25 mouse cellular contexts compared by ENCODE assay signal in genomic region chr12:99385073-99385472, GRCm38 (mm10).
A peak's percentile ranks its signal among the peaks of the same experiment; 100 is the strongest.
DNase-seq lines count a peak whose midpoint lies in the region; ATAC-seq and TF ChIP-seq lines count a peak whose summit lies in the region.
"Had no signal": no experiment of that assay in that cellular context is flagged by ENCODE, and none has a peak within 500 bp of the region (broad histone marks: within the 10 kb centered on the region; RNA-seq: fewer than 3 reads in every experiment).

No protein-coding gene starts in this region.

- TF ChIP-seq CTCF in heart, postnatal 0 days (IDR thresholded peaks at IDR 0.05; ENCODE audit: low read depth) = no peak
- TF ChIP-seq CTCF in embryonic fibroblast, embryonic 13.5 days (IDR thresholded peaks at IDR 0.05; ENCODE audit: borderline replicate concordance, insufficient read depth, low read length) = no peak

- peaks cover 18% of the 10 kb centered on the region for H3K4me1 ChIP-seq in heart, postnatal 0 days (ENCODE audit: control insufficient read depth, insufficient read depth)
- H3K4me1 ChIP-seq in embryonic fibroblast, embryonic 13.5 days (ENCODE audit: control insufficient read depth, insufficient read depth, low read length) = peaks cover 2% of the 10 kb centered on the region; the same call in 1 of the 2 replicates

- no peak for DNase-seq in heart, postnatal 0 days (ENCODE audit: low spot score)
- DNase-seq in heart, adult 18-20 months = no peak
- DNase-seq in 3T3-L1 (ENCODE audit: low read depth, low spot score) (peak; percentile 29), NIH3T3 (ENCODE audit: low read depth) (peak; percentile 58)
- DNase-seq: adrenal gland, adult 2 months; adrenal gland, postnatal 14 days; cerebellum, adult 11-12 months; cerebellum, adult 8-10 months; cerebellum, postnatal 10 days; cerebellum, postnatal 36 days; forebrain, postnatal 0 days; gastrocnemius, postnatal 36 days; heart, adult 11 months; heart, postnatal 36 days; kidney, adult 18-20 months had no signal

- H3K9ac ChIP-seq in heart, postnatal 0 days (replicated peaks; ENCODE audit: low read depth, low read length) = no peak overlapping the region
- H3K9ac ChIP-seq: forebrain, postnatal 0 days; hindbrain, embryonic 14.5 days had no signal

- no peak overlapping the region for H3K4me2 ChIP-seq in heart, postnatal 0 days (ENCODE audit: low read depth, low read length)
- H3K4me2 ChIP-seq: hindbrain, embryonic 14.5 days had no signal

- TF ChIP-seq POLR2A in embryonic fibroblast, embryonic 13.5 days (IDR thresholded peaks at IDR 0.05; ENCODE audit: low read depth, low read length) = no peak

- 87% methylated on average over 4 of the region's 4 CpGs for WGBS in heart, postnatal 0 days

- H3K9me3 ChIP-seq in heart, postnatal 0 days (replicated peaks; ENCODE audit: control insufficient read depth, low read length) = no peaks in the 10 kb centered on the region
- H3K9me3 ChIP-seq: heart, embryonic 12.5 days; hindbrain, embryonic 10.5 days had no signal

- H3K36me3 ChIP-seq in heart, postnatal 0 days (replicated peaks; ENCODE audit: control insufficient read depth, insufficient read depth, low read length) = peaks cover 18% of the 10 kb centered on the region

- ATAC-seq in heart, postnatal 0 days (ENCODE audit: insufficient read depth, low read depth) = no peak
- ATAC-seq in granulocyte monocyte progenitor cell, adult 5-6 weeks (replicated peaks; ENCODE audit: poor library complexity, severe bottlenecking) = no peak
- ATAC-seq: forebrain, embryonic 14.5 days; forebrain, postnatal 0 days; hindbrain, postnatal 0 days; inflammation-experienced regulatory T-cells, adult 6 months; intestine, embryonic 16.5 days; Patski had no signal

- no peak for TF ChIP-seq EP300 in heart, postnatal 0 days (IDR thresholded peaks at IDR 0.05; ENCODE audit: low read depth)

- no peak overlapping the region for H3K4me3 ChIP-seq in heart, postnatal 0 days (ENCODE audit: low read depth, low read length)
- no peak overlapping the region for H3K4me3 ChIP-seq in embryonic fibroblast, embryonic 13.5 days (ENCODE audit: insufficient read depth, low read length)
- H3K4me3 ChIP-seq: heart, embryonic 12.5 days; hindbrain, embryonic 10.5 days had no signal

- no peaks in the 10 kb centered on the region for H3K27me3 ChIP-seq in heart, postnatal 0 days (ENCODE audit: control insufficient read depth, insufficient read depth, low read length)
- H3K27me3 ChIP-seq: heart, embryonic 12.5 days; Patski had no signal

- H3K27ac ChIP-seq in heart, postnatal 0 days (ENCODE audit: low read depth) = peak overlapping the region; percentile 63; the same call in 1 of the 2 replicates
- H3K27ac ChIP-seq in embryonic fibroblast, embryonic 13.5 days (ENCODE audit: insufficient read depth, low read length) = peak overlapping the region; percentile 24; the same call in 1 of the 2 replicates
- H3K27ac ChIP-seq: hindbrain, embryonic 10.5 days; hindbrain, embryonic 14.5 days had no signal

Comparison
In these comparisons a context has a peak if more than half of its experiments do, and no peak if none do; other contexts are left out.
1. DNase-seq: peak in 3T3-L1 (single experiment) and NIH3T3 (single experiment); none in heart, postnatal 0 days (single experiment) and heart, adult 18-20 months (0 of 2).